Mouse (Mus musculus) urinary bladder, postnatal 10 days (tissue): Measurements from ENCODE around the gene Mcm6.
"Not testable (repeated sequence)": the region's sequence is repeated elsewhere in the genome, so short reads cannot be mapped to it uniquely, and the experiment has no call there.

Source experiments
- DNase-seq: peaks from one replicate; pipeline ENCODE4 v3.0.0; 2022; ENCODE audit warnings: low spot score

Mcm6 gene

DNA sequence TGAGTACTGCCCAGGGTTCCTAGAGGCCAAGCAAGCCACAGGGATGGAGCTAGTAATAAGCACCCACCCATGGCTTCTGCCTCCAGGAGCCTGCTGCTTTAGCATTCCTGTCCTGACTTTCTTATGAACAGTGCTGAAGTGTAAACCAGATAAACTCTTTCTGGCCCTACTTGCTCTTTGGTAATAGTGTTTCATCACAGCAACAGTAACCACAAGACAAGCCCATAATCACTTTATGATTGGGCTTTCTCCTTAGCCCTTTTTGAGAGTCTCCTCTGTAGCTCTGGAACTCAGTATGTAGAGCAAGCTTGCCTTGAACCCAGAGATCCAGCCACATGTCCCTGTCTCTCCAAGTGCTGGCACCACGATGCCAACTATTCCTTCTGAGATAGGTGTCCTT, 29.2 kb downstream of the Mcm6 start:
- no peak for DNase-seq

- DNase-seq, result no peak
Observed at GRCm38 (mm10) chr1:128328218-128328617, 31.2 kb downstream of the Mcm6 start, which contains the start of gene Lct. Gene Lct (minus strand): TSS chr1:128328318.

- no peak for DNase-seq
Observed at GRCm38 (mm10) chr1:128327165-128327564, 32.3 kb downstream of the Mcm6 start.

- no peak for DNase-seq
Observed at GRCm38 (mm10) chr1:128324776-128325175, 34.7 kb downstream of the Mcm6 start.

DNA sequence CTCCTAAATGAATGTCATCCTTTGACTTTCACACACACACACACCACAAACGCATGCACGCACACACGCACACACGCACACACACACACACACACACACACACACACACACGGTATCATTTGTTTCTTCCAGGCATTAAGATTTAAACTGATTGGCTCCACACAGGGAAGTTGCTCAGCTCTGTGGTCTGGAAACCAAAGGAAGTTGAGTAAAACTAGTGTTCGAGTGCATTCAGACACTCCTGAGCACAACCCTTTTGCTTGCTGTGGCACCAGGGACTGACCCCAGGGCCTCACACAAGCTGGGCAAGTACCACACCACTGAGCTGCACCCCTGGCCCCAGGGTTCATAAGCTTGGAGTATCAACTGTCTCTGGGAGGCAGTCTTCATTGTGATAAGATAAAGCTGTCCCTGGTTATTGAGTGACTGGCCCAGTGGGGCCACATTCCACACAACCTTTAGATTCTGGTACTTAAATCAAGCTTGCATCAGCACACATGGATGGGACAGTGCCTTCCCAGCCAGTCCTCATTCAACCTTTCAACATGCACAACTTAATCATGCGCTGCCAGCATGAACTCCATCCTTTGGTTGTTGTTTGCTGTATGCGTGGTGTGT, 36.3 kb downstream of the Mcm6 start:
- no peak for DNase-seq

GRCm38 (mm10) chr1:128319266-128319665, 40.2 kb downstream of the Mcm6 start:
- not testable (repeated sequence) for DNase-seq

DNA sequence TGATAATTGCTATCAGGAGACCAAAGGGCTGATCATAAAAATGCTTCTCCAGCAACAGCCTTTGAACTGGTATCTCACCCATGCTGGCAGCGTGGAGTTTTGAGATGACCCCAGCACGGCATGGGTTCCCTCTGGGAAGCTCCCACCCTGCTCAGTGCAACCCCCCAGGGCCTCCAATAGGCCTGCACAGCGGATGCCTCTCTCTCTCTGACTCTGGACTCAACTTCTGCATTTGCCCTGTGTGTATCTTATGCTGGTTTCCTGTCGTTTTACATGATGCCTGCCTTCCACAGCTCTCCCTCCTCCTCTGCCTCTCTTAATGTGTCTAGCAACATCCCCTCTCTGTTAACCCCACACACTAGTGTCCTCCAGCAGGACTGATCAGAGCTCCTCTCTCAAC, 44.8 kb downstream of the Mcm6 start:
- DNase-seq, result no peak

DNA sequence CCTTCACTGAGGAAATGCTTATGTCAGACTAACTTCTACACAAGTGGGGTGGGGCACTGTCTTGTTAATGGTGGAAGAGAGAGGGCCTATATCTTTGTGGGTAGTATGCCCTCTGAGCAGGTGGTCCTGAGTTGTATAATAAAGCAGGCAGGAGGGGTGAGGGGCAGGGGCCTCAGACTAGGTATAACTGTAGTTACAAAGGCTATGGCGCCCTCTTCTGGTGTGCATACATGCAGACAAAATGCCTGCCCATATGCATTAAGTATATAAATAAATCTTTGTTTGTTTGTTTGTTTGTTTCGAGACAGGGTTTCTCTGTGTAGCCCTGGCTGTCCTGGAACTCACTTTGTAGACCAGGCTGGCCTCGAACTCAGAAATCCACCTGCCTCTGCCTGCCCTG, 50.4 kb downstream of the Mcm6 start:
- no peak for DNase-seq

DNA sequence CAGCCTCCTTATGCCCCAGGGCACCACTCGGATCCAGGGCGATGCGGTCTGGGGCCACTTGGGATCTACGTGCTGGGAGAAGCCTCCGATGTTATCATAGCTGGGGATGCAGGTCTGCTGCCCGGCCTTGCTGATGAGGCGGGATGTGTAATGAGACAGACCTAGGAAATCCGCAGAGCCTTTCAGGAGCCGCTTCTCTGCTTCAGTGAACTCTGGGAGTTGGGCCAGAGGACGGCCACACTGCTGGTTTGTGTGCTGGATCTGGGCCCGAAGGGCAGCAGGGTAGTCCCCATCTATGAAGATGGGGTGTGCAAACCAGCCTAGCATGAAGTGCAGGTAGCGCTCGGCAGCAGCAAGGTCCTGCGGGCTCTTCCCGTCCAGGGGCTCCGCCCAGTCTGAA, 55.6 kb downstream of the Mcm6 start:
- DNase-seq, result no peak

DNA sequence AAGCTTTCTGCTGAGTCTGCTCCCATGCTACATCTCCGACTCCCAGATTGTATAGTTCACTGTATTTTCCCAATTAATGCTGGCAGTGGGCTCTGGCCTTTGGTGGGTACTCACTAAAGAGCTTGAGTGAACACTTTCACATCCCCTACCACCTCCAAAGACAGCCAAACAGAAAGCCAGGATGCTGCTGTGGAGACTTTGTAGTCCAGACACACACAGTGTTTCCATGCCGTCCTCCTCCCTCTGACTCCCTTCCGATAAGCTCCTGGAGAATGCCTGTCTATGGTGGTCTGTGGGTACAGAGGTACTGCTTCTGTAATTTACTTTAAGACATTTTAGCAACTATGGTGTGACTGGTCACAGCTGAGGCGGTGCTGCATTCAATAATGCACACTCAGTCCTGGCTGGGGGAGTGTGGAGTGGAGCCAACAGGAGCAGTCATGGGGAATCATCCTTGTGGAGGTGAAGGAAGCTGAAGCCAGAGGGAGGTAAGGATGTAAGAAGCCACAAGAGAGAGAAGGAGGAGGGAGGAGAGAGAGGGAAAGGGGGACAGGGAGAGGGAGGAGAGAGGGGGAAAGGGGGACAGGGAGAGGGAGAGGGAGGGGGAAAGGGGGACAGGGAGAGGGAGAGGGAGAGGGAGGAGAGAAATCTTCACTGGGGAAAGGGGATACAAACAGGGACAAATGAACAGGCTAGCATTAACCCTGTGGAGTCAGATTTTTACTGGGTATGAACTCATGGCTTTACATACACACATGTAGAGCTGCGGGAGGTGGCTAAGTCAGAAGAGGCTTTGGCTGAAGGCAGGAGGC, 63.5 kb downstream of the Mcm6 start:
- no peak for DNase-seq

DNA sequence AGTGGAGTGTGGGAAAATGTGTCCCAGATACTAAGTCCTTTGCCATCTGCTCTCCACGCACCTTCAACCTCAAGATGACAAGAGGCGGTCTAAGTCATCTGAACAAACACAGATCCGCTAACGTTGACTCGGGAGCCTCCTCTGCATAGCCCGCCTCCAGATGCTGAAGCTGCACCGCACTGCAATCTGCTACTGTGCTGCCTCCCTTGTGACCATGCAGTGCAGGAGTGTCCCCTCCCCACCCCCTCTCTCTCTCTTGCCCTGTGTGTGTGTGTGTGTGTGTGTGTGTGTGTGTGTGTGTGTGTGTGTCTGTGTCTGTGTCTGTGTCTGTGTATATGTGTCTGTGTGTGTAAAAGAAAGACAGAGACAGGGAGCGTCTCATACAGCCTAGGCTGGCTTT, 64.2 kb downstream of the Mcm6 start:
- DNase-seq, result no peak

DNA sequence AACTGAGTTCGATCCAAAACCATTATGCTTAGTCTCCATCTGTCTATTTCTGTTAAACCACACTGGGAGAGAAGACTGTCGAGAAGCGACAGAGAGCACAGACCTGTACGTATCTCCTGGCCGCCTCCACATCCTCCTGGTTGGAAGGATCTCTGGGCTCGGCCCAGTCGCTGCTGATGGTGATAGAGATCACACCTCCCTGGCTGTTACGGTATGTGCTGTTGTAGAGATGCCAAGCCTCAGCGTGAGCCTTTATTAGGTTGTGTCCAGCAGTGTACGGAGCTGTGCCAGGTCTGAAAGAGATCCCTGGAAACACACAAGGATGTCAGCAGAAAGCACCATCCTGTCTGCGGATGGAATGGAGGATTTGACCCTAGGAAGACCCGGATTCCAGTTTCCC, 65.9 kb downstream of the Mcm6 start:
- no peak for DNase-seq

DNA sequence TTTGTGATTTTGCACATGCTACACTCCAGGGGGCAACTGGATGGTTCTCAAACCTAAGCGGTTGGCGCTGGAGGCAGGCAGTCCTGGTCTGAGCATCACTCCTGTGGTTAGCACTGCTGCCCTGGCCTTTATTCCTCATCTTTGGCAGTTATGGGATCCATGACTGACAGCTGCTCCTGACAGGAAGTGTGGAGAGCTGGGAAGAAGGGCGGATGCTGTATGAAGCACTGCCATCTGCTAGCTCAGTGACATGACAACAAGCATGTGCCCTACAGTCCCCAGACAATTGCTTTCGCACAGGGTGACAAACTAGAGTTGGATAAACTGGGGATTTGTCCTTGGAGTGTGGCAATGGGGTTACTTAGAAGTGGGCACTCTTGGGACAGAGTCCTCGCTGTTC, 69.2 kb downstream of the Mcm6 start:
- DNase-seq, result no peak

DNA sequence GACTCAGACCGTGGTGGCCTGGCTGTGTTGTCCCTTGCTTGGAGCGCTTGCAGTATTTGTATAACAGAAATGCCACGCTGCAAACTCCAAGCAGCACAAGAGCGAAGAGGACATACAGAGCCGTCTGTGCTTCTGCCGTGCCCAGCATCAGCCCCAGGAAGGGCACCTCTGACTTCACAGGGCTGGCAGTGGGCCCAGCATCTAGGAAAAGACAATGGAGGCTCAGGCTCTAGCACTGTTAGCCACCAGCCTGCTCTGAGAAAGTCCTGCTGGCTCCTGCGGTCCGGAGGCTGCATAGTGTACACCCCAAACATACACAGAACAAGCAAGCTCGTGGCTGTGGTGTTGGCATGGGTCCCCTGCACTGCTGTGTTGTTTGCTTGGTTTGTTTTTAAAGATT, 74.3 kb downstream of the Mcm6 start:
- DNase-seq, result no peak

GRCm38 (mm10) chr1:128284157-128284690, 75.2 kb downstream of the Mcm6 start:
- no peak for DNase-seq

DNA sequence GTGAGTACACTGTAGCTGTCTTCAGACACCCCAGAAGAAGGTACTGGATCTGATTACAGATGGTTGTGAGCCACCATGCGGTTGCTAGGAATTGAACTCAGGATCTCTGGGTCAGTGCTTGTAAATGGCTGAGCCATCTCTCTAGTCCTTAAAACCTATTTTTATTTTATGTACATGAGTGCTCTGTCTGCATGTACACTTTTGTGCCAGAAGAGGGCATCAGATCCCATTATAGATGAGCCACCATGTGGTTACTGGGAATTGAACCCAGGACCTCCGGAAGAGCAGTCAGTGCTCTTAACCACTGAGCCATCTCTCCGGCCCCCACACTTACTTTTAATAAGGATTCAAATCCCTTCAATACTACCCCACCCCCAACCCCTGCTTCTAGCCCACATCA, 76.5 kb downstream of the Mcm6 start:
- no peak for DNase-seq

GRCm38 (mm10) chr1:128281753-128282152, 77.7 kb downstream of the Mcm6 start:
- no peak for DNase-seq
